Mouse (Mus musculus) intestine, embryonic 14.5 days (tissue): ENCODE results near the gene Zdhhc7. TPM values are rescaled to one million over a fixed set of nuclear protein-coding genes. Genes with fewer than 3 reads are reported as not detected.

Source experiments
- ATAC-seq: fragments of 200-750 bp; cut with Nextera tagmentation; replicated peaks from 2 replicates; pipeline ENCODE4 v1.8.0; 2017; ENCODE audit warnings: low read depth, moderate number of reproducible peaks, moderate TSS enrichment, moderate library complexity; ENCODE audit not compliant: low FRiP score, low TSS enrichment
- DNase-seq: peaks from one replicate; pipeline ENCODE4 v3.0.0-alpha.2; 2018; ENCODE audit warnings: low spot score
- H3K27ac ChIP-seq: fragments of 300-500 bp; sonication (generic); 2 replicates; pipeline ENCODE4 v1.5.1; 2014; ENCODE audit warnings: low read depth, mild to moderate bottlenecking, control low read depth
- H3K27me3 ChIP-seq: fragments of 300-500 bp; sonication (generic); replicated peaks from 2 replicates; pipeline ENCODE4 v1.6.1; 2014; ENCODE audit warnings: low read length, control low read depth; ENCODE audit not compliant: control insufficient read depth, insufficient read depth
- H3K36me3 ChIP-seq: fragments of 300-500 bp; sonication (generic); 2 replicates; pipeline ENCODE4 v1.6.1; 2014; ENCODE audit warnings: low read length, control low read depth; ENCODE audit not compliant: control insufficient read depth, insufficient read depth
- H3K4me1 ChIP-seq: fragments of 300-500 bp; sonication (generic); replicated peaks from 2 replicates; pipeline ENCODE4 v1.6.1; 2014; ENCODE audit warnings: low read length, control low read depth, mixed read lengths; ENCODE audit not compliant: control insufficient read depth, insufficient read depth
- H3K4me2 ChIP-seq: fragments of 300-500 bp; sonication (generic); 2 replicates; pipeline ENCODE4 v1.6.1; 2014; ENCODE audit warnings: low read length
- H3K4me3 ChIP-seq: fragments of 300-500 bp; sonication (generic); 2 replicates; pipeline ENCODE4 v1.5.1; 2014; ENCODE audit warnings: low read depth, low read length, control low read depth, mixed read lengths
- H3K9ac ChIP-seq: fragments of 300-500 bp; sonication (generic); 2 replicates; pipeline ENCODE4 v1.6.1; 2014; ENCODE audit warnings: mild to moderate bottlenecking, low read length
- H3K9me3 ChIP-seq: fragments of 300-500 bp; sonication (generic); 2 replicates; pipeline ENCODE4 v1.6.1; 2016; ENCODE audit warnings: low read length, control low read depth; ENCODE audit not compliant: control insufficient read depth
- WGBS: fragments of 180-500 bp; shearing (Covaris S2); extraction: QIAGEN DNeasy Blood & Tissue Kit; methylation state at CpG from one replicate; pipeline ENCODE4 v1.1.7; 2014; 5-methylcytosine and 5-hydroxymethylcytosine counted together
- polyA plus RNA-seq: library from polyadenylated mRNA; unstranded; fragments of >200 nt; fragmentation: Nextera tagmentation; extraction: Ambion mirVana; gene quantifications from 2 replicates; pipeline ENCODE4 v1.2.1, GENCODE M21; 2014

The Zdhhc7 gene
- polyA plus RNA-seq, 1 experiment from 2014 or later, result 30.6 TPM

- WGBS, result 75% methylated on average over 8 of the region's 8 CpGs
- Histone ChIP-seq H3K36me3 (no peaks in the 10 kb centered on the region; the same call in 1 of the 2 replicates), H3K4me2 (no peak overlapping the region), H3K9ac (no peak overlapping the region), H3K4me1 (no peaks in the 10 kb centered on the region), H3K9me3 (no peaks in the 10 kb centered on the region), H3K4me3 (no peak overlapping the region), H3K27ac (no peak overlapping the region), H3K27me3 (no peaks in the 10 kb centered on the region)
- DNase-seq (no peak), ATAC-seq (no peak)
These were observed 49.0 kb downstream of the Zdhhc7 start for GRCm38 (mm10) chr8:120052318-120052717.

GRCm38 (mm10) chr8:120051908-120052307 is 49.4 kb downstream of the Zdhhc7 start:
- H3K4me3 ChIP-seq, result no peak overlapping the region
- DNase-seq (no peak), ATAC-seq (no peak)
- no peaks in the 10 kb centered on the region for H3K9me3 ChIP-seq
- WGBS, result 75% methylated on average over 4 of the region's 4 CpGs
- H3K27me3 ChIP-seq, result no peaks in the 10 kb centered on the region
- H3K27ac ChIP-seq, result no peak overlapping the region
- no peaks in the 10 kb centered on the region for H3K4me1 ChIP-seq
- no peak overlapping the region for H3K9ac ChIP-seq
- H3K4me2 ChIP-seq, result no peak overlapping the region
- H3K36me3 ChIP-seq, result no peaks in the 10 kb centered on the region; the same call in 1 of the 2 replicates

GRCm38 (mm10) chr8:120051006-120051405 is 50.3 kb downstream of the Zdhhc7 start:
- H3K9ac ChIP-seq, result no peak overlapping the region
- no peaks in the 10 kb centered on the region for H3K9me3 ChIP-seq
- no peaks in the 10 kb centered on the region; the same call in 1 of the 2 replicates for H3K36me3 ChIP-seq
- H3K27ac ChIP-seq, result no peak overlapping the region
- H3K4me1 ChIP-seq, result peaks cover 4% of the 10 kb centered on the region; the same call in 1 of the 2 replicates
- whole genome bisulfite sequencing, result 41% methylated on average over 4 of the region's 4 CpGs
- no peak overlapping the region for H3K4me3 ChIP-seq
- H3K4me2 ChIP-seq, result no peak overlapping the region
- DNase-seq, result no peak
- H3K27me3 ChIP-seq, result no peaks in the 10 kb centered on the region
- ATAC-seq, result no peak

- no peak overlapping the region for H3K9ac ChIP-seq
- ATAC-seq (no peak), DNase-seq (no peak)
- no peak overlapping the region for H3K4me3 ChIP-seq
- H3K9me3 ChIP-seq, result no peaks in the 10 kb centered on the region
- H3K4me2 ChIP-seq, result no peak overlapping the region
- no peaks in the 10 kb centered on the region; the same call in 1 of the 2 replicates for H3K36me3 ChIP-seq
- no peaks in the 10 kb centered on the region for H3K27me3 ChIP-seq
- 80% methylated on average over 10 of the region's 10 CpGs for WGBS
- H3K27ac ChIP-seq, result no peak overlapping the region
- H3K4me1 ChIP-seq, result peaks cover 4% of the 10 kb centered on the region; the same call in 1 of the 2 replicates
These were observed 50.9 kb downstream of the Zdhhc7 start for GRCm38 (mm10) chr8:120050376-120050775.

- H3K4me3 ChIP-seq, result no peak overlapping the region
- H3K4me2 ChIP-seq, result no peak overlapping the region
- no peak overlapping the region for H3K9ac ChIP-seq
- no peaks in the 10 kb centered on the region; the same call in 1 of the 2 replicates for H3K36me3 ChIP-seq
- H3K27ac ChIP-seq, result no peak overlapping the region
- 88% methylated on average over 13 of the region's 13 CpGs for WGBS
- no peaks in the 10 kb centered on the region for H3K9me3 ChIP-seq
- ATAC-seq (no peak), DNase-seq (no peak)
- H3K4me1 ChIP-seq, result peaks cover 4% of the 10 kb centered on the region; the same call in 1 of the 2 replicates
- no peaks in the 10 kb centered on the region for H3K27me3 ChIP-seq
These were observed 51.3 kb downstream of the Zdhhc7 start for GRCm38 (mm10) chr8:120049949-120050348.

GRCm38 (mm10) chr8:120046258-120047020 is 54.8 kb downstream of the Zdhhc7 start:
- no peak overlapping the region for H3K4me2 ChIP-seq
- no peaks in the 10 kb centered on the region for H3K9me3 ChIP-seq
- no peak overlapping the region for H3K4me3 ChIP-seq
- H3K4me1 ChIP-seq, result peaks cover 4% of the 10 kb centered on the region; the same call in 1 of the 2 replicates
- ATAC-seq, result 0 out of 2 replicates have a peak, but pooled peaks have one; percentile 47
- 60% methylated on average over 14 of the region's 14 CpGs for WGBS
- peaks cover 5% of the 10 kb centered on the region; the same call in 1 of the 2 replicates for H3K36me3 ChIP-seq
- H3K9ac ChIP-seq, result no peak overlapping the region
- H3K27ac ChIP-seq, result peak overlapping the region; percentile 58
- no peak for DNase-seq
- H3K27me3 ChIP-seq, result no peaks in the 10 kb centered on the region

GRCm38 (mm10) chr8:120045471-120045870 is 55.8 kb downstream of the Zdhhc7 start:
- DNase-seq, result no peak

GRCm38 (mm10) chr8:120044907-120045306 is 56.4 kb downstream of the Zdhhc7 start:
- H3K4me1 ChIP-seq, result peaks cover 4% of the 10 kb centered on the region; the same call in 1 of the 2 replicates
- no peak overlapping the region for H3K4me3 ChIP-seq
- H3K4me2 ChIP-seq, result no peak overlapping the region
- H3K9ac ChIP-seq, result no peak overlapping the region
- 0 out of 2 replicates have a peak, but pooled peaks cover 12% of the 10 kb centered on the region for H3K36me3 ChIP-seq
- 94% methylated on average over 8 of the region's 8 CpGs for WGBS
- no peaks in the 10 kb centered on the region for H3K9me3 ChIP-seq
- DNase-seq, result no peak
- H3K27ac ChIP-seq, result no peak overlapping the region
- H3K27me3 ChIP-seq, result no peaks in the 10 kb centered on the region
- ATAC-seq, result no peak

More at GRCm38 (mm10) chr8:120045471-120045870, 55.8 kb downstream of the Zdhhc7 start:
- Histone ChIP-seq H3K4me2 (no peak overlapping the region), H3K36me3 (0 out of 2 replicates have a peak, but pooled peaks cover 12% of the 10 kb centered on the region), H3K9ac (no peak overlapping the region), H3K4me1 (peaks cover 4% of the 10 kb centered on the region; the same call in 1 of the 2 replicates), H3K4me3 (no peak overlapping the region), H3K27ac (no peak overlapping the region), H3K27me3 (no peaks in the 10 kb centered on the region), H3K9me3 (no peaks in the 10 kb centered on the region)
- no peak for ATAC-seq
- 59% methylated on average over 5 of the region's 5 CpGs for WGBS
